Mouse (Mus musculus): Measurements from ENCODE around the gene Spock1. TPM values are rescaled to one million over a fixed set of nuclear protein-coding genes. Genes with fewer than 3 reads are reported as not detected.

The Spock1 gene
- polyA plus RNA-seq, 1 experiment from 2014 or later, result 0.77 TPM

DNA sequence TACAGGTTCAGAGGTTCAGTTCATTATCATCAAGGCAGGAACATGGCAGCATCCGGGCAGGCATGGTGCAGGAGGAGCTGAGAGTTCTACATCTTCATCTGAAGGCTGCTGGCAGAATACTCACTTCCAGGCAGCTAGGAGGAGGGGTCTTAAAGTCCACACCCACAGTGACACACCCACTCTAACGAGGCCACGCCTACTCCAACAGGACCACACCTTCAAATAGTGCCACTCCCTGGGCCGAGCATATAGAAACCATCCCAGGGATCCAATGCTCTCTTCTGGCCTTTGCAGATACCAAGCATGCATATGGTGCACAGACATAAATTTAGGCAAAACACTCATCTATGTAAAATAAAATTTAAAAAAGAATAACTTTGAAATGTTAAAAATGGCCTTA is 245.6 kb downstream of the Spock1 start:
- no peaks in the 10 kb centered on the region for H3K27me3 ChIP-seq (ENCODE audit: control insufficient read depth, insufficient read depth, low read length)
- no peak overlapping the region for H3K4me3 ChIP-seq (ENCODE audit: low read length)
- no peak overlapping the region for H3K4me2 ChIP-seq (ENCODE audit: low read depth, low read length)
- no peaks in the 10 kb centered on the region for H3K9me3 ChIP-seq (replicated peaks; ENCODE audit: control insufficient read depth, low read length)
- ATAC-seq (replicated peaks; ENCODE audit: extremely low read depth, insufficient read depth, low FRiP score), result no peak
- no peak overlapping the region for H3K9ac ChIP-seq (ENCODE audit: low read length)
- H3K4me1 ChIP-seq (ENCODE audit: control insufficient read depth, insufficient read depth, low read length), result peaks cover 4% of the 10 kb centered on the region; the same call in 1 of the 2 replicates
- H3K36me3 ChIP-seq (ENCODE audit: control insufficient read depth, insufficient read depth), result no peaks in the 10 kb centered on the region
- no peak overlapping the region for H3K27ac ChIP-seq (ENCODE audit: low read length)
- WGBS, result 70% methylated on average over 4 of the region's 4 CpGs

- Histone ChIP-seq H3K36me3 (ENCODE audit: control insufficient read depth, insufficient read depth) (no peaks in the 10 kb centered on the region), H3K9ac (ENCODE audit: low read length) (no peak overlapping the region), H3K9me3 (replicated peaks; ENCODE audit: control insufficient read depth, low read length) (no peaks in the 10 kb centered on the region), H3K4me2 (ENCODE audit: low read depth, low read length) (no peak overlapping the region), H3K4me1 (ENCODE audit: control insufficient read depth, insufficient read depth, low read length) (no peaks in the 10 kb centered on the region), H3K4me3 (ENCODE audit: low read length) (no peak overlapping the region), H3K27me3 (ENCODE audit: control insufficient read depth, insufficient read depth, low read length) (no peaks in the 10 kb centered on the region), H3K27ac (ENCODE audit: low read length) (no peak overlapping the region)
- WGBS, result 49% methylated on average over 2 of the region's 2 CpGs
- no peak for ATAC-seq (replicated peaks; ENCODE audit: extremely low read depth, insufficient read depth, low FRiP score)
Observed at GRCm38 (mm10) chr13:57660523-57660922, 247.6 kb downstream of the Spock1 start.

DNA sequence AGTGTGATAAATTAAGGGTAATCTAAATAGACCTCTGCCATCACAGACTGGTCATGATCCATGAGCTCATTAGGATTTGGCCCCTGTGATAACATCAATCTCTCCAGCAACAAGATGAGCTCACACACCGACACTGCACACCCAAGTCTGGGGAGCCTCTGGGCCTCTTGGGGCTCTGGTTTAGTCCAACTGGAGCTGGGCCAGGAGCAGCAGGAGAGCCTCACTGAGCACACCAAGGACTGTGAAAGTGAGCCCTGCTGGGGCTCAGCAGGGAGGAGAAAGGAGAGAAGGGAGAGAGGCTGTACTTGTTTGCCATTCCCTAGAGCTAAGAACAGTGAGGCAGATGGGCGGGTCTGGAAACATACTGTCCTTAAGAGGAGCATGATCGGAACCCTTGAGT is 248.3 kb downstream of the Spock1 start:
- 69% methylated on average over 3 of the region's 3 CpGs for WGBS
- H3K27ac ChIP-seq (ENCODE audit: low read length), result no peak overlapping the region
- no peaks in the 10 kb centered on the region for H3K9me3 ChIP-seq (replicated peaks; ENCODE audit: control insufficient read depth, low read length)
- no peaks in the 10 kb centered on the region for H3K27me3 ChIP-seq (ENCODE audit: control insufficient read depth, insufficient read depth, low read length)
- no peaks in the 10 kb centered on the region for H3K36me3 ChIP-seq (ENCODE audit: control insufficient read depth, insufficient read depth)
- H3K4me2 ChIP-seq (ENCODE audit: low read depth, low read length), result no peak overlapping the region
- no peak for ATAC-seq (replicated peaks; ENCODE audit: extremely low read depth, insufficient read depth, low FRiP score)
- no peak overlapping the region for H3K4me3 ChIP-seq (ENCODE audit: low read length)
- no peaks in the 10 kb centered on the region for H3K4me1 ChIP-seq (ENCODE audit: control insufficient read depth, insufficient read depth, low read length)
- H3K9ac ChIP-seq (ENCODE audit: low read length), result no peak overlapping the region

DNA sequence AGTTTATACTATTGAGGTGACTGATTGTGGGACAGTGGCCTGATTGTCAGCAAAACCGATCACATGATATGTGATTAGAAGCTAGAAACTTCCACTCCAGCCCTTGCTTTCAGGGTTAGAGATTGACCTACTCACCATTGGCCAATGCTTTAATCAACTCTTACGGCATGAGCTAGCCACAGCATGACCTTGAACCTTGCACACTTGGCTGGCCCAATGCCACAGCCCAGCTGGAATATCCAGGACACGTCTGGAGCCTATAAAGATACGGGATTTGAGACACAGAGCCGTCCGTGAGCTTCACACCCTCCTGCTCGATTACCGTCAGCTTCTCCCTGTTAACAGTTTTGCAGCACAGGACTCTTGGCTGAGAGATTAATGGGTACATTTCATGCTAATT is 251.5 kb downstream of the Spock1 start:
- no peak overlapping the region for H3K4me3 ChIP-seq (ENCODE audit: low read length)
- no peaks in the 10 kb centered on the region for H3K9me3 ChIP-seq (replicated peaks; ENCODE audit: control insufficient read depth, low read length)
- H3K27me3 ChIP-seq (ENCODE audit: control insufficient read depth, insufficient read depth, low read length), result no peaks in the 10 kb centered on the region
- no peak for ATAC-seq (replicated peaks; ENCODE audit: extremely low read depth, insufficient read depth, low FRiP score)
- H3K36me3 ChIP-seq (ENCODE audit: control insufficient read depth, insufficient read depth), result no peaks in the 10 kb centered on the region
- H3K4me1 ChIP-seq (ENCODE audit: control insufficient read depth, insufficient read depth, low read length), result no peaks in the 10 kb centered on the region
- 52% methylated on average over 8 of the region's 8 CpGs for WGBS
- H3K4me2 ChIP-seq (ENCODE audit: low read depth, low read length), result no peak overlapping the region
- H3K27ac ChIP-seq (ENCODE audit: low read length), result no peak overlapping the region
- no peak overlapping the region for H3K9ac ChIP-seq (ENCODE audit: low read length)

- no peak for ATAC-seq (replicated peaks; ENCODE audit: extremely low read depth, insufficient read depth, low FRiP score)
- 67% methylated on average over 7 of the region's 7 CpGs for WGBS
Observed at GRCm38 (mm10) chr13:57654362-57654761, 253.8 kb downstream of the Spock1 start.

GRCm38 (mm10) chr13:57651236-57651635 is 256.9 kb downstream of the Spock1 start:
- H3K4me1 ChIP-seq (ENCODE audit: control insufficient read depth, insufficient read depth, low read length), result no peaks in the 10 kb centered on the region
- no peak for ATAC-seq (replicated peaks; ENCODE audit: extremely low read depth, insufficient read depth, low FRiP score)
- no peak overlapping the region for H3K9ac ChIP-seq (ENCODE audit: low read length)
- no peak overlapping the region for H3K4me2 ChIP-seq (ENCODE audit: low read depth, low read length)
- H3K27me3 ChIP-seq (ENCODE audit: control insufficient read depth, insufficient read depth, low read length), result no peaks in the 10 kb centered on the region
- H3K4me3 ChIP-seq (ENCODE audit: low read length), result no peak overlapping the region
- no peaks in the 10 kb centered on the region for H3K9me3 ChIP-seq (replicated peaks; ENCODE audit: control insufficient read depth, low read length)
- 67% methylated on average over 4 of the region's 4 CpGs for WGBS
- no peaks in the 10 kb centered on the region for H3K36me3 ChIP-seq (ENCODE audit: control insufficient read depth, insufficient read depth)
- H3K27ac ChIP-seq (ENCODE audit: low read length), result no peak overlapping the region

More at GRCm38 (mm10) chr13:57654362-57654761, 253.8 kb downstream of the Spock1 start:
- Histone ChIP-seq H3K27me3 (ENCODE audit: control insufficient read depth, insufficient read depth, low read length) (no peaks in the 10 kb centered on the region), H3K4me1 (ENCODE audit: control insufficient read depth, insufficient read depth, low read length) (no peaks in the 10 kb centered on the region), H3K9ac (ENCODE audit: low read length) (no peak overlapping the region), H3K4me2 (ENCODE audit: low read depth, low read length) (no peak overlapping the region), H3K4me3 (ENCODE audit: low read length) (no peak overlapping the region), H3K36me3 (ENCODE audit: control insufficient read depth, insufficient read depth) (no peaks in the 10 kb centered on the region), H3K27ac (ENCODE audit: low read length) (no peak overlapping the region), H3K9me3 (replicated peaks; ENCODE audit: control insufficient read depth, low read length) (no peaks in the 10 kb centered on the region)

DNA sequence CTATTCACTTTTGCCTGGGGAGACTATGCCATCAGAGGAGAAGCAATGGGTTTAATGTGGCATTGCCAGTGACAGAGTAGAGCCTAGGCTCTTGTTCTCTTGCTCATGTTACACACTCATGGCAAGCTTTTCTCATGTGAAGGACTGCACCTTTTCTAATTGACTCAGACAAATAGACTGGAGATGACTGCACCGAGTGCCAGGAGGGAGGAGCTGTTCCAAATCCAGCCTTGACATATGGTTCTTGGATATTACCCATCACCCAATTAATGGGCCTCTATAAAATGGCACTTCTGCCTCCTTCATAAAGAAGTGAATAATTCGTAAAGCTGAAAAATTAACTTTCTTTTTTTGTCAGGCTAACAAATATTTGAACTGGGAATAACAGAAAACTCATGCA is 259.3 kb downstream of the Spock1 start:
- no peak for ATAC-seq (replicated peaks; ENCODE audit: extremely low read depth, insufficient read depth, low FRiP score)
- Histone ChIP-seq H3K4me2 (ENCODE audit: low read depth, low read length) (no peak overlapping the region), H3K4me3 (ENCODE audit: low read length) (no peak overlapping the region), H3K9me3 (replicated peaks; ENCODE audit: control insufficient read depth, low read length) (no peaks in the 10 kb centered on the region), H3K4me1 (ENCODE audit: control insufficient read depth, insufficient read depth, low read length) (no peaks in the 10 kb centered on the region), H3K36me3 (ENCODE audit: control insufficient read depth, insufficient read depth) (no peaks in the 10 kb centered on the region), H3K27ac (ENCODE audit: low read length) (no peak overlapping the region), H3K27me3 (ENCODE audit: control insufficient read depth, insufficient read depth, low read length) (no peaks in the 10 kb centered on the region), H3K9ac (ENCODE audit: low read length) (no peak overlapping the region)
- WGBS, result 67% methylated on average over 2 of the region's 2 CpGs

- Histone ChIP-seq H3K36me3 (ENCODE audit: control insufficient read depth, insufficient read depth) (no peaks in the 10 kb centered on the region), H3K9me3 (replicated peaks; ENCODE audit: control insufficient read depth, low read length) (no peaks in the 10 kb centered on the region), H3K4me2 (ENCODE audit: low read depth, low read length) (no peak overlapping the region), H3K9ac (ENCODE audit: low read length) (no peak overlapping the region), H3K4me3 (ENCODE audit: low read length) (no peak overlapping the region), H3K27ac (ENCODE audit: low read length) (no peak overlapping the region), H3K4me1 (ENCODE audit: control insufficient read depth, insufficient read depth, low read length) (no peaks in the 10 kb centered on the region), H3K27me3 (ENCODE audit: control insufficient read depth, insufficient read depth, low read length) (no peaks in the 10 kb centered on the region)
- ATAC-seq (replicated peaks; ENCODE audit: extremely low read depth, insufficient read depth, low FRiP score), result no peak
- WGBS, result 69% methylated on average over 4 of the region's 4 CpGs
Observed at GRCm38 (mm10) chr13:57647456-57647855, 260.7 kb downstream of the Spock1 start.

DNA sequence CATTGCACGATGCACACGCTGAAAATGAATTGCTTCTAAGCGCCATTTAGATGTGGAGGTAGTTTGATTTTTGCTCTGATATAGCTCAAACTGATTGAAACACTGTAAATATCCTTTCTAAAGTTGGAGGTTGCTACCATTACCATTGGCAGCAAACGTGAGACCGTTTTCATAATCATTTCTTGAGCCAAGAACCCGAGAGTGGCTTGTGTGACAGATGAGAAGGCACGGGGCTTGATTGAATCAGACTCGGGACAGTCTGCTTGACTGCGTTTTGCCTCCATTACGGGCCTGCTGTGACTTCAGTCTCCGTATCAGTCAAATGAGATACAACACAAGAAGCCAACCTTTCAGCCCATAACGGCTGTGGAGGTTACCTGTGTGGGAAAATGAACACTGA is 265.1 kb downstream of the Spock1 start:
- Histone ChIP-seq H3K4me1 (ENCODE audit: control insufficient read depth, insufficient read depth, low read length) (no peaks in the 10 kb centered on the region), H3K27ac (ENCODE audit: low read length) (no peak overlapping the region), H3K4me2 (ENCODE audit: low read depth, low read length) (no peak overlapping the region), H3K27me3 (ENCODE audit: control insufficient read depth, insufficient read depth, low read length) (no peaks in the 10 kb centered on the region), H3K36me3 (ENCODE audit: control insufficient read depth, insufficient read depth) (no peaks in the 10 kb centered on the region), H3K4me3 (ENCODE audit: low read length) (no peak overlapping the region), H3K9me3 (replicated peaks; ENCODE audit: control insufficient read depth, low read length) (no peaks in the 10 kb centered on the region), H3K9ac (ENCODE audit: low read length) (no peak overlapping the region)
- ATAC-seq (replicated peaks; ENCODE audit: extremely low read depth, insufficient read depth, low FRiP score), result no peak
- 84% methylated on average over 12 of the region's 12 CpGs for WGBS

DNA sequence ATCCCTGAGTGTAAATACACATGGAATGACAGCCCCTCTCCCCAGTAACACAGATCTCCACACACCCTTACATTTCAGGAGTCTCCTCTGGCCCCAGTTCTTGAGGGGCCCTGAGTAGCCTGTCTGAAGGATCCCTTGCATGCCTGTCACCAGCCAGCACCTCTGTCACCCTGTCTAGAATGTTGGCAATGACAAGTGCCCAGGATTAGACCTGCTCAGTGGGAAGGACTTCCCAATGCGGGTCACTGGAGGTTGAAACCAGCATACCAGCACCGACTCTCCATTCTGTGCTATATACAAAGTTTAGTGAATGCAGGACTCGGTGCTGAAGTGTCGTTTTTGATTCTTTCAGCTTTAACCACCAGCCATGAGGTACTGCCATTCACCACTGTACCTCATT is 266.5 kb downstream of the Spock1 start:
- no peak overlapping the region for H3K27ac ChIP-seq (ENCODE audit: low read length)
- ATAC-seq (replicated peaks; ENCODE audit: extremely low read depth, insufficient read depth, low FRiP score), result no peak
- no peaks in the 10 kb centered on the region for H3K4me1 ChIP-seq (ENCODE audit: control insufficient read depth, insufficient read depth, low read length)
- H3K9me3 ChIP-seq (replicated peaks; ENCODE audit: control insufficient read depth, low read length), result no peaks in the 10 kb centered on the region
- 54% methylated on average over 4 of the region's 4 CpGs for WGBS
- no peaks in the 10 kb centered on the region for H3K27me3 ChIP-seq (ENCODE audit: control insufficient read depth, insufficient read depth, low read length)
- H3K36me3 ChIP-seq (ENCODE audit: control insufficient read depth, insufficient read depth), result no peaks in the 10 kb centered on the region
- no peak overlapping the region for H3K9ac ChIP-seq (ENCODE audit: low read length)
- no peak overlapping the region for H3K4me2 ChIP-seq (ENCODE audit: low read depth, low read length)
- no peak overlapping the region for H3K4me3 ChIP-seq (ENCODE audit: low read length)
